Mouse (Mus musculus): ENCODE measurements around the gene Gm10096.
"Not testable (repeated sequence)": the region's sequence is repeated elsewhere in the genome, so short reads cannot be mapped to it uniquely, and the experiment has no call there.

The Gm10096 gene

GRCm38 (mm10) chrX:28954602-28955001, at the start of gene Gm10096:
Gene Gm10096, minus strand, starts transcription at chrX:28954702.
- in situ Hi-C loops (cut with MboI, MseI) = not testable (repeated sequence)

Data from T-helper 2 cell (primary cell).